Mouse (Mus musculus) retina, adult 2 months (tissue): ENCODE measurements at regions not wholly inside any gene's neighbourhood (a gene's known extent, or its start where the extent isn't known, plus 50 kb on each side); places are given as distances from the start of the nearest gene placed in this dataset.

Experiments
- DNase-seq: peaks from one replicate; pipeline ENCODE4 v3.0.0-alpha.2; 2012; ENCODE audit warnings: low read depth, low spot score

DNA sequence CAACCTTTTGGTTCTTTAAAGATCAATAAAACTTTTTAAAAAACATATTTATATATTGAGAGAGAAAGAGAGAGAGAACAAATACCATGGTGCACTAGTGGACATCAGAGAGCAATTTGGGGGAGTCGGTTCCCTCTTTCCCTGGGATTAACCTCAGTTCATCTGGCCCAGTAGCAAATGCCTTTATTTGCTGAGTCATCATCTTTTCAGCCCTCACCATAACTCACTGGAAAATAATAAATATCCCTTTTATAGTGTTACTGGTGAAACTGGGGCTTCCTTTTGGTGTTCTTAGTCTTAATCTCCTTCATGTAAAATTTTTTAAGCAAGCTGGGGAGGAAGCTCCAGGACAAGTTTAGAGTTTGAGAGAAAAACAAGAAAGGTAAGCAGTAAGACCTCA is 105.3 kb upstream of the Arg1 start:
- DNase-seq: no peak

DNA sequence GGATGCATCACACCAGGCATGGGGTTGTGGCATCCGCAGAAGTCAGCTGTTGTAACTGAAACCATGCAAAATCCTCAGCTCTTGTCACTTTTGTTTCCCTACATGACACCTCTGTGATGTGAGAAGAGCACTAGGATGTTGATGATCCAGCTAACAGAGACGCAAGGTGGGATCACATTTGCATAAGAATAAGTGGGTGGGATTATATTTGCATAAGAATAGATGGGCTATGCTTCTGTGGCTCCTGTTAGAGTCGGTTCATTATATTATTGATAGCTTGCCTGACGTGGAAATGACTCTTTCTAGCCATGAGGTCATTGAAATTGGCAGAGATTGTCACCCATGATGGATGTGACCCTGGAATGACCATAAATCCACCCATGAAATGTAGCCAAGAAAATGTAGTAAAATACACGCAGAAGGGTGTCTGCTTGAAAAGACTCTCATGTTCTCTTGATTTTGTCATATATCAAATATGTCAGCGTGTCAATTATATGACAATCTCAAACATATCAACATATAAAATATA is 102.2 kb upstream of the Arg1 start:
- DNase-seq: no peak

DNA sequence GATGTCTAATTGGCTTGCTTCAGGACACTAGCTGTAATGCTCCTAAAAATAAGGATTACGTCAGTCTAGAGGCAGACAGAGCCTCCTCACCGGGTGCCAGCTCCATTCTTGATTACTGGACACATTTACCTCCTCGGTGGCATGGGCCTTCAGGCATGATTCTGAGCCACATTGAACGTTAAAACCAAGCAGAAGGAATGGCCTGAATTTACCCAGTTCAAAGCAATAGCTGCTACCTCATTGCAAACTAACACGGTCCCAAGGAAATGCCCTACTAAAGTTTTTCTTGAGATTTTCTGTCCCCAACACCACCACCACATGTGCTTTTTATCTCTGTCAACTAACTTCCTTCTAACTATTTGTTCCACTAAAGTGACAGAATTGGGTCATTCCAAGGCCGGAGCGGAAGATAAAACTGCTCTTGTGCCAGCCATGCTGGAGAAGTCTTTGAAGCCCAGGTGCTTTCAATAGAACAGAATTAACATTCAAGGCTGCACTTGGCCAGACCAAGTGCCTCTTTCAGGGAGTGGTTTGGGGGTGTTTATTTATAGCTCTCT is 96.4 kb upstream of the Arg1 start:
- no peak for DNase-seq

DNA sequence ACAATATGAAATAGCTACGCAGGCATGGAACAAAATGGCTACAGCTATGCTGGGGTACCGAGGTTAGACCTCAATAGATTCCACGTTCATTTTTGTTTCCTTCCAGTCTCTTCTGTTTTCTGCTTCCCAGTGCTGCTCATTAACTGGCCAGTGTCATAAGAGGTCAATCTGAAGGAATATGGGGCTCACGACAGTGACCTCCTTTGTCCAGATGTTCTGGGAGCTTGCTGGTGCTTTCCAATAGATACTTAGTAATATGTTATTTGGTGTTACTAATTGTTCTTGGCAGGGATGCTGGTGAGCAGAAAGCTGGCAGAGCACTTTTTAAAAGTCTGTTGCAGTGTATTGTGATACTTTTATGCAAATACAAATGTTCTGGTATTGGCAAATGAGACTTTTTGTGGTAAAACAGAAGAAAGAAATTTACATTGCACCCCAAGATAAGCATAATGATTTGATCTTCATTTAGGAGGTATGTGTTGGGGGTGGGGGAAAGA is 95.8 kb upstream of the Arg1 start:
- no peak for DNase-seq

DNA sequence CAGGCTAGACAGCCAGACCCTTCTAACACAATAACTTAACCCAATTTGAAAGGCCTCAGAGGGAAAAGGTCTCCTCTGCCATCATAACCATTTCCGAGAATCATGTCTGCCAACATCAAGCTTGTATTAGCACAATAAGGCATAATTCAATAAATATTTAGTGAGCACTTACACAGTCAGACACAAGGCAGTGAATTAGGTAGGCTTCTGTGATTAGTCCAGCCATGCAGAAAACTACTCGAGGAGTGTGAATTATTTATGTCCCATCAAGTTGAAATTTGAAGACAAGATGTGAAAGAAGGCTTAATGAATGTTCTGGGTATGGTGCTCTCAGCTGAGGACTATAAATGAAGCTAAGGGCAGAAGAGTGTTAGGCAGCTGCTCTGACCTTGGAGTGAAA is 91.7 kb upstream of the Arg1 start:
- no peak for DNase-seq

DNA sequence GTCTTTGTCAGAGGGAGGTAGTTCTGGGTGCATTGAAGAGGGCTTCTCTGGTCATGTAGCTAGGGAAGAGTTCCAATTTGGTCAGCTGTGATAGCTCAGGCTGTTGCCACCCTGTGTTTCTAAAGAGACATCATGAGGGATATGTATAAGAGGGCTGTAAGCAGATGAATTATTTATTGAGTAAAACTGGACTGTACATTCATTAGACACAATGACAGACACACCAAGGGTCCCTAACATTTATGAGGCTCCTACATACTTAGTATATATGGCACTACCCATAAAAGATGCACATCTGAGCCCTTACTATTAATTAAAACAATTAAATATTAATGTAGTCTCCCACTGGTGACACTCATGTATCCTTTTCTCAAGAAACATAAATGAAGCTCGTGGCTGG is 90.6 kb upstream of the Arg1 start:
- no peak for DNase-seq

DNA sequence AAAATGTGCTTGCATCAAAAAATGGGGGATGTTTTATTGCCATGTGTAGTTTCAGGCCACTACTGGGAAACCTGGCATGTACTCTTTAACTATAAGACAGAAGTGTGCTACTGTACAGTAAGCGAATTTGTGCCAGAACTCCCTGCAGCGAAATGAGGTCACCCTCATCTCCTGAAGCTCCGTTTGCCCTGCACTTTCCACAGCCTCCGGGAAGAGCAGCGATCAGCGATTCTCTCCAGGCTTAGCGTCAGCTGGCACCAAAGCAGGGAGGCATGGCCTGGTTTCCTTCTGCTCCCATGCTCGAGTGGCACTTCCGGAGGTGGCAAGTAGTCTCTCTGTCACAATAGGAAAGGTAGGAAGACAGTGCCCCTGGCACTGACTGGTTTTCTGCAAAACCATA is 88.8 kb upstream of the Arg1 start:
- peak; percentile 47 for DNase-seq

- DNase-seq: no peak
These were observed 84.8 kb upstream of the Arg1 start for GRCm38 (mm10) chr10:25012129-25012528.

DNA sequence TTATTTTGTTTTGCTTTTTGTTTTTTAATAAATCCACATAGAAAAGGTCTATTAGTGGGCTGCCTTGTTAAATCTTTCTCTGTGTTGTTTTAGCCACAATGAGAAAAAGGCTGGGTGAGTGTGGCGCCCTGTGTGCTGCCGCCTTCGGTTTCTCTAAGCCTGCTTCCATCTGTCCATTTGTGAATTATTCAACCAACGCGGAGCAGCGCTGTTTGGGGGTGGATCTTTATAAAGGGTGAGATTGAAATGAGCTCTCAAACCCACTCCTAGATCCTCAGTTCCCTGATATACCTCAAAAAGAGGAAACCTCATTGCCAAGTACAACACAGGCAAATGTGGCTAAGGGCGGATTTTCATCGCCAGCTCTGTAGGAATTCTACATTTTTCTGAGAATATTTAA is 74.0 kb upstream of the Arg1 start:
- no peak for DNase-seq

GRCm38 (mm10) chr10:25000231-25001222 is 73.2 kb upstream of the Arg1 start:
- no peak for DNase-seq

- no peak for DNase-seq
These were observed 72.5 kb upstream of the Arg1 start for GRCm38 (mm10) chr10:24999807-25000206.

DNA sequence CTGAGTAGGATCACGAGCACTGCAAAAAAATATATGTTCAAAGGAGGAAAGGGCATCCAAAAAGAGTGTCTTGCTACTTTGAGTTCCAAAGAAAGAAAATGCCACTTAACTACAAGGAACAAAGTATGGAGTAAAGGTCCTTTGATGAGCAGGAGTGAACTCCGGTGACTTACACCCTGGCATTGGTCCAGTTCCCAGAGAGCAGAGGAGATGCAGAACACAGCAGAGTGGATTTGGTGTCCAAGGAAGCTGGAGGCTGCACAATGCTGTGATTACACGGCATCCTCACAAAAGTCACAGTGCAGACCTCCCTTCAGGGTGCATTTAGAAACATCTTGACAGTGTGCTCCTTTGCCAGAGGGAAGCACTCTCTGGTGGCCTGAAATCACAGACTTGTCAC is 70.4 kb upstream of the Arg1 start:
- no peak for DNase-seq

DNA sequence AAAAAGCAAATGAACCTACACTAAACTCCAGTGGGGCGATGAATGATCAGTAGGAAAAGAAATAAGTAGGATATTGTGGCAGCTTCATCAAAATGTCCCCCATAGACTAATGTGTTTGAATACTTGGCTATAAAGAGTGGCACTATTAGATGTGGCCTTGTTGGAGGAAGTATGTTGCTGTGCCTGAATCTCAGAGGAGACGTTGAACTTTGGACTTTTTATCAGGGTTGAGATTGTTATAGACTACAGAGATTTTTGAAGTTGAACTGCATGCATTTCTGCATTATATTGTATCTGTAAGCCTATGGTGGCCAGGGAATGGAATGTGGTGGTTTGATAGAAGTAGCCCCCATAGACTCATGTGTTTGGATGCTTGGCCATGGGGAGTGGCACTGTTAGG is 68.5 kb upstream of the Arg1 start:
- DNase-seq: no peak

DNA sequence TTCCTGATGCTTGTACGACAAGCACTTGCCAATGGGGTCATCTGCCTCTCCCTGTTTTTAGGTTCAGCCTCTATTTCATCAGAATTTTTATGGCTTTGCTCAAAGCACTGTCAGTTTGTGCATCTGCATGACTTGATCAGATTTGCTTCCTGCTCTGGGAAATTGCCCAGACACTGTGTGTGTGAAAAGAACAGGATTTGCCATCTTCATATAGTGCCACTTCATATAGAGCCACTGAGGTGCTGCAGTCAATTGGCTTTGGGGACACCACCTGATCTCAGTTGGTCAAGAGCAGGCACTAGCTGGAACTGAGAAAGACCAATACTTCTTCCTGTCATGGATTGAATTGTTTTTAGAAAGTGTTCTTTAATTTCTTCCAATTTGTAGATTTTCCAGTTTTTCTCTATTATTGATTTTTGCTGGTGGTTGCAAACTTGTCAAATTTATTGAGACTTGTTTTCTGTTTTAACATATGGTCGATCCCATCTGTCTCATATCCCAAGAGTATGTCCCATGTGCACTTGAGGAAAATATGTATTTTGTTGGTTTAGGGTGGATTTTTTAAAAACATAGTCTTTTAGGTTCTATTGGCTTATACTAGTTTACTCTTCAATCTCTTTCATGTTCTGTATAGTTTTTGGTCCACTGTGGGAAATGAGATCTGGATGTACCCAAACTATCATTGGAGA is 62.8 kb upstream of the Arg1 start:
- DNase-seq: no peak

DNA sequence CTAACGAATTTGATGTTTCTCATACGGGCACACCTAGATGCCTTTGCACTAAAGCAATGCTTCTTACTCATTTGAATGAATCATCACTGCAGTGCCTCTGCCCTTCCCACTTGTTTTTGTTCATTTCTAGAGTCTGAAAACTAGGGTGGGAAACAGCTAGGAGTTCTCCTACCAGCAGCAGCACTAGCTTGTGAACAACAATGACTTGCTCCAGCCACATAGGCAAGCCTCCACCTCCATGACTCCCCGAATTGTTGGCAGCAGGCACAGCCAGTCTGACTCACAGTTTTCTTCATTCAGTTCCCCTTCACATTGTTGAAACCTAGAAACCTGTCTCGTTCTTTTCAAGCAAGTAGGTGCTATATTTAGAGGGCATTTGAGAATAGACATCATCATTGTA is 57.5 kb upstream of the Arg1 start:
- DNase-seq: no peak

DNA sequence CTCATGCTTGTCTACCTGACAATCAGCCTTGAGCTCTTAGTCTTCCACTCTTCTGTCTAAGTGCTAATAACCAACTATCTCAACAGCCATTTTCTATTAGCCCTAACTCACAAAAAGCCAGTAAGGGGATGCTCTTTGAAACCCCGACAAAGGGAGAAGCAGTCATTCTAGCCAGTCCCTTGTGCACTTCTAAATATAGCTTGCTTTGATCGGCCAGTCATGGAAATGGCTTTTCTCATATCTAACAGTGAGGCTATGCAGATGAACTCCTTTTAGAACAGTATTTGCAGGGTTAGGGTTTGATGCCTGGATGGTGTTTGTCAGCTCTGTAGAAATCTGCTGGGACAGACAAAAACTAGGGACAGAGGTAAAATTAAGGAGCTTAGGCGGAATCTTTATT is 54.5 kb upstream of the Arg1 start:
- no peak for DNase-seq
